31 mouse cellular contexts compared by ENCODE assay signal in the genomic region with DNA sequence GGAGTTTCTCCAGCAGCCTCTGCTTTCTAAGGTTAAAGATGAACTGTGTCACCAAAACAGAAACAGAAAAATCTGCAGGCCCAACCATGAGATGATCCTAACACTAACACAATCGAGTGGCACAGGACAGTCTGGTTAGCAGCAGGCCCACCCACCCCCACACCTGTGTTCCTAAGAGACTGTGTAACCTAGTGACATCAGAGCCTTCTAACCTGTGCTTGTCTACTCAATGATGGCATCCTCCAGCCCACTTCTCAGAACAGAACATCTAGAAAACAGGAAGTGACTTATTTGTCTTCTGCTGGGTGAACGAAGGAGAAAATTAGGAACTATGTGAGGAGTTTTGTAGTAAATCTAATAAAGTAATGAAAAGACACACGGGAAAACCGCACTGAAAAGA. TPM values are rescaled to one million over a fixed set of nuclear protein-coding genes. Genes with fewer than 3 reads are reported as not detected.
DNase-seq lines count a peak whose midpoint lies in the region; ATAC-seq and TF ChIP-seq lines count a peak whose summit lies in the region.
"Had no signal": no experiment of that assay in that cellular context is flagged by ENCODE, and none has a peak within 500 bp of the region (broad histone marks: within the 10 kb centered on the region; RNA-seq: fewer than 3 reads in every experiment).

No protein-coding gene starts in this region.

- intact Hi-C loops in gastrocnemius, adult 2 months (cut with DNase I): no loop called here

- DNase-seq in gastrocnemius, adult 2 months: no peak
- no peak for DNase-seq in gastrocnemius, adult 8-10 months (ENCODE audit: low spot score in 2 of 2)
- peak; percentile 42 for DNase-seq in induced T-regulatory cell, adult 2 months (ENCODE audit: low read depth)
- no peak for DNase-seq in heart, adult 8-10 months (ENCODE audit: low spot score)
- DNase-seq in frontal cortex, postnatal 10 days (ENCODE audit: low spot score in 2 of 2): no peak
- DNase-seq: adrenal gland, adult 2 months; adrenal gland, postnatal 14 days; B cell, adult 2 months; cerebellum, adult 11 months; cerebellum, adult 2 months; cerebellum, adult 9-11 months; cerebellum, postnatal 25 days; forebrain, postnatal 0 days; gastrocnemius, postnatal 14 days; heart, adult 11 months; heart, postnatal 10 days; heart, postnatal 36 days had no signal

- TF ChIP-seq CTCF in gastrocnemius, adult 2 months (IDR thresholded peaks at IDR 0.05): no peak

- ATAC-seq in CD4-positive, CD25-positive, alpha-beta regulatory T cell, adult 4 months: peak; percentile 85
- ATAC-seq: forebrain, embryonic 14.5 days; forebrain, postnatal 0 days; hindbrain, embryonic 16.5 days; intestine, postnatal 0 days; Patski had no signal

- no peak overlapping the region for H3K4me3 ChIP-seq in gastrocnemius, adult 2 months
- H3K4me3 ChIP-seq: embryonic facial prominence, embryonic 12.5 days; embryonic facial prominence, embryonic 15.5 days; heart, embryonic 12.5 days; heart, embryonic 15.5 days; hindbrain, embryonic 10.5 days; hindbrain, embryonic 13.5 days had no signal

- H3K27ac ChIP-seq in gastrocnemius, adult 2 months: peak overlapping the region; percentile 80
- H3K27ac ChIP-seq: embryonic facial prominence, embryonic 15.5 days; heart, embryonic 15.5 days had no signal

RNA-seq across cellular contexts. Expression of gene Fbxw8, which starts 33.3 kb away (rescaled TPM):
- 10 to 100 TPM; 20.8 to 24.2 TPM for total RNA-seq in gastrocnemius, adult 2 months (2021)
- 10 to 100 TPM; 17.7 to 23.7 (median 19.0) TPM for total RNA-seq in gastrocnemius, adult 8-10 months (2022)
- polyA plus RNA-seq in CD4-positive, CD25-positive, alpha-beta regulatory T cell, adult 4 months (2017; shearing (Covaris generic)): 1 to 10 TPM; 3.1 to 3.3 TPM
- 10 to 100 TPM; 34.9 to 37.7 (median 36.6) TPM for total RNA-seq in heart, adult 8-10 months (2022)

RNA-seq across cellular contexts. Expression of gene Hrk, which starts 42.5 kb away (rescaled TPM):
- under 1 TPM; 0.08 to 0.15 TPM for total RNA-seq in gastrocnemius, adult 2 months (2021)
- under 1 TPM in 3 of 4 experiments, not detected in 1; 0.05 to 0.16 (median 0.11) TPM for total RNA-seq in gastrocnemius, adult 8-10 months (2022)
- polyA plus RNA-seq in CD4-positive, CD25-positive, alpha-beta regulatory T cell, adult 4 months (2017; shearing (Covaris generic)): not detected
- total RNA-seq in heart, adult 8-10 months (2022): under 1 TPM; 0.23 to 0.46 (median 0.36) TPM
- total RNA-seq: adrenal gland, adult 2 months; common myeloid progenitor, adult 5-6 weeks; gastrocnemius, postnatal 4 days had no signal
- polyA plus RNA-seq: adrenal gland, adult 2 months; G1E had no signal
